Mouse (Mus musculus) kidney, embryonic 15.5 days (tissue): ENCODE measurements around the gene Ank2. TPM values are rescaled to one million over a fixed set of nuclear protein-coding genes. Genes with fewer than 3 reads are reported as not detected.

ENCODE experiments used
- ATAC-seq: fragments of 200-750 bp; cut with Nextera tagmentation; replicated peaks from 2 replicates; pipeline ENCODE4 v1.8.0; 2017; ENCODE audit warnings: moderate TSS enrichment; ENCODE audit not compliant: low FRiP score
- H3K27ac ChIP-seq: fragments of 300-500 bp; sonication (generic); 2 replicates; pipeline ENCODE4 v1.5.1; 2015; ENCODE audit warnings: mild to moderate bottlenecking, inconsistent platforms
- H3K27me3 ChIP-seq: fragments of 300-500 bp; sonication (generic); 2 replicates; pipeline ENCODE4 v1.6.1; 2015; ENCODE audit warnings: inconsistent platforms
- H3K36me3 ChIP-seq: fragments of 300-500 bp; sonication (generic); 2 replicates; pipeline ENCODE4 v1.6.1; 2015; ENCODE audit warnings: inconsistent platforms
- H3K4me1 ChIP-seq: fragments of 300-500 bp; sonication (generic); 2 replicates; pipeline ENCODE4 v1.6.1; 2015; ENCODE audit warnings: inconsistent platforms
- H3K4me2 ChIP-seq: fragments of 300-500 bp; sonication (generic); 2 replicates; pipeline ENCODE4 v1.6.1; 2015; ENCODE audit warnings: moderate library complexity, mild to moderate bottlenecking, inconsistent platforms
- H3K4me3 ChIP-seq: fragments of 300-500 bp; sonication (generic); replicated peaks from 2 replicates; pipeline ENCODE4 v1.5.1; 2015; ENCODE audit warnings: mild to moderate bottlenecking, inconsistent platforms
- H3K9ac ChIP-seq: fragments of 300-500 bp; sonication (generic); 2 replicates; pipeline ENCODE4 v1.6.1; 2015; ENCODE audit warnings: mild to moderate bottlenecking, inconsistent platforms
- H3K9me3 ChIP-seq: fragments of 300-500 bp; sonication (generic); replicated peaks from 2 replicates; pipeline ENCODE4 v1.6.1; 2016; ENCODE audit warnings: inconsistent platforms
- WGBS: fragments of 180-500 bp; shearing (Covaris S2); methylation state at CpG from one replicate; pipeline ENCODE4 v1.1.7; 2015; ENCODE audit warnings: mixed read lengths; 5-methylcytosine and 5-hydroxymethylcytosine counted together
- polyA plus RNA-seq: library from polyadenylated mRNA; unstranded; fragments of >200 nt; fragmentation: Nextera tagmentation; extraction: Ambion mirVana; gene quantifications from 2 replicates; pipeline ENCODE4 v1.2.1, GENCODE M21; 2015

The Ank2 gene
- polyA plus RNA-seq, 1 experiment from 2014 or later: 12.2 TPM

- Histone ChIP-seq H3K4me2 (no peak overlapping the region), H3K36me3 (no peaks in the 10 kb centered on the region), H3K27ac (no peak overlapping the region), H3K4me3 (no peak overlapping the region), H3K9me3 (no peaks in the 10 kb centered on the region), H3K9ac (no peak overlapping the region), H3K4me1 (no peaks in the 10 kb centered on the region), H3K27me3 (no peaks in the 10 kb centered on the region)
- 73% methylated on average over 6 of the region's 6 CpGs for WGBS
- ATAC-seq: no peak
These were observed 203.2 kb downstream of the Ank2 start for GRCm38 (mm10) chr3:127295921-127296320.

- 81% methylated on average over 9 of the region's 9 CpGs for WGBS
- H3K9me3 ChIP-seq: no peaks in the 10 kb centered on the region
- no peaks in the 10 kb centered on the region for H3K27me3 ChIP-seq
- no peak for ATAC-seq
- no peak overlapping the region for H3K4me3 ChIP-seq
- no peak overlapping the region for H3K4me2 ChIP-seq
- H3K36me3 ChIP-seq: no peaks in the 10 kb centered on the region
- H3K9ac ChIP-seq: no peak overlapping the region
- no peaks in the 10 kb centered on the region for H3K4me1 ChIP-seq
- no peak overlapping the region for H3K27ac ChIP-seq
These were observed 204.4 kb downstream of the Ank2 start for GRCm38 (mm10) chr3:127294610-127295349.

- Histone ChIP-seq H3K9ac (no peak overlapping the region), H3K27me3 (no peaks in the 10 kb centered on the region), H3K4me1 (no peaks in the 10 kb centered on the region), H3K9me3 (no peaks in the 10 kb centered on the region), H3K27ac (no peak overlapping the region), H3K36me3 (no peaks in the 10 kb centered on the region), H3K4me3 (no peak overlapping the region), H3K4me2 (no peak overlapping the region)
- no peak for ATAC-seq
- 84% methylated on average over 14 of the region's 14 CpGs for WGBS
These were observed 205.1 kb downstream of the Ank2 start for GRCm38 (mm10) chr3:127294079-127294478.

GRCm38 (mm10) chr3:127293479-127293874 lies 205.7 kb downstream of the Ank2 start:
- Histone ChIP-seq H3K36me3 (no peaks in the 10 kb centered on the region), H3K4me2 (no peak overlapping the region), H3K9me3 (no peaks in the 10 kb centered on the region), H3K4me1 (no peaks in the 10 kb centered on the region), H3K9ac (no peak overlapping the region), H3K27ac (no peak overlapping the region), H3K27me3 (no peaks in the 10 kb centered on the region), H3K4me3 (no peak overlapping the region)
- ATAC-seq: no peak
- WGBS: 86% methylated on average over 9 of the region's 9 CpGs

GRCm38 (mm10) chr3:127292864-127293478 lies 206.2 kb downstream of the Ank2 start:
- H3K27me3 ChIP-seq: no peaks in the 10 kb centered on the region
- no peak overlapping the region for H3K4me3 ChIP-seq
- H3K9me3 ChIP-seq: no peaks in the 10 kb centered on the region
- no peaks in the 10 kb centered on the region for H3K36me3 ChIP-seq
- H3K9ac ChIP-seq: no peak overlapping the region
- H3K4me2 ChIP-seq: no peak overlapping the region
- H3K4me1 ChIP-seq: no peaks in the 10 kb centered on the region
- no peak for ATAC-seq
- 85% methylated on average over 10 of the region's 10 CpGs for WGBS
- H3K27ac ChIP-seq: no peak overlapping the region

GRCm38 (mm10) chr3:127282277-127282676 lies 216.9 kb downstream of the Ank2 start:
- no peaks in the 10 kb centered on the region for H3K27me3 ChIP-seq
- no peak for ATAC-seq
- no peak overlapping the region for H3K9ac ChIP-seq
- 82% methylated on average over 5 of the region's 5 CpGs for WGBS
- H3K36me3 ChIP-seq: no peaks in the 10 kb centered on the region
- no peak overlapping the region for H3K4me3 ChIP-seq
- H3K9me3 ChIP-seq: no peaks in the 10 kb centered on the region
- H3K27ac ChIP-seq: no peak overlapping the region
- H3K4me2 ChIP-seq: no peak overlapping the region
- no peaks in the 10 kb centered on the region for H3K4me1 ChIP-seq

- ATAC-seq: no peak
These were observed 217.8 kb downstream of the Ank2 start for GRCm38 (mm10) chr3:127281390-127281789.

GRCm38 (mm10) chr3:127280376-127280775 lies 218.8 kb downstream of the Ank2 start:
- no peaks in the 10 kb centered on the region for H3K4me1 ChIP-seq
- H3K4me2 ChIP-seq: no peak overlapping the region
- H3K27me3 ChIP-seq: no peaks in the 10 kb centered on the region
- no peak overlapping the region for H3K27ac ChIP-seq
- no peak for ATAC-seq
- H3K36me3 ChIP-seq: no peaks in the 10 kb centered on the region
- H3K9me3 ChIP-seq: no peaks in the 10 kb centered on the region
- no peak overlapping the region for H3K9ac ChIP-seq
- H3K4me3 ChIP-seq: no peak overlapping the region

More at GRCm38 (mm10) chr3:127281390-127281789, 217.8 kb downstream of the Ank2 start:
- no peaks in the 10 kb centered on the region for H3K9me3 ChIP-seq
- H3K4me3 ChIP-seq: no peak overlapping the region
- H3K9ac ChIP-seq: no peak overlapping the region
- no peaks in the 10 kb centered on the region for H3K4me1 ChIP-seq
- 77% methylated on average over 3 of the region's 3 CpGs for WGBS
- H3K36me3 ChIP-seq: no peaks in the 10 kb centered on the region
- no peak overlapping the region for H3K27ac ChIP-seq
- no peaks in the 10 kb centered on the region for H3K27me3 ChIP-seq
- no peak overlapping the region for H3K4me2 ChIP-seq

GRCm38 (mm10) chr3:127275953-127276352 lies 223.2 kb downstream of the Ank2 start:
- Histone ChIP-seq H3K4me1 (no peaks in the 10 kb centered on the region), H3K27me3 (no peaks in the 10 kb centered on the region), H3K4me3 (no peak overlapping the region), H3K9ac (no peak overlapping the region), H3K36me3 (no peaks in the 10 kb centered on the region), H3K9me3 (no peaks in the 10 kb centered on the region), H3K27ac (no peak overlapping the region), H3K4me2 (no peak overlapping the region)
- ATAC-seq: no peak
- 81% methylated on average over 6 of the region's 6 CpGs for WGBS

GRCm38 (mm10) chr3:127272801-127273200 lies 226.3 kb downstream of the Ank2 start:
- no peaks in the 10 kb centered on the region for H3K36me3 ChIP-seq
- 84% methylated on average over 12 of the region's 12 CpGs for whole genome bisulfite sequencing
- ATAC-seq: no peak
- H3K27me3 ChIP-seq: no peaks in the 10 kb centered on the region
- H3K27ac ChIP-seq: no peak overlapping the region
- no peak overlapping the region for H3K4me3 ChIP-seq
- no peaks in the 10 kb centered on the region for H3K4me1 ChIP-seq
- no peak overlapping the region for H3K4me2 ChIP-seq
- no peaks in the 10 kb centered on the region for H3K9me3 ChIP-seq
- H3K9ac ChIP-seq: no peak overlapping the region

GRCm38 (mm10) chr3:127269616-127270015 lies 229.5 kb downstream of the Ank2 start:
- Histone ChIP-seq H3K9ac (no peak overlapping the region), H3K4me3 (no peak overlapping the region), H3K4me1 (no peaks in the 10 kb centered on the region), H3K9me3 (no peaks in the 10 kb centered on the region), H3K4me2 (no peak overlapping the region), H3K27ac (no peak overlapping the region), H3K27me3 (no peaks in the 10 kb centered on the region), H3K36me3 (no peaks in the 10 kb centered on the region)
- WGBS: 87% methylated on average over 14 of the region's 14 CpGs
- no peak for ATAC-seq

GRCm38 (mm10) chr3:127267846-127268245 lies 231.3 kb downstream of the Ank2 start:
- no peak overlapping the region for H3K4me2 ChIP-seq
- no peak overlapping the region for H3K4me3 ChIP-seq
- H3K36me3 ChIP-seq: no peaks in the 10 kb centered on the region
- WGBS: 39% methylated on average over 6 of the region's 6 CpGs
- no peak overlapping the region for H3K9ac ChIP-seq
- H3K4me1 ChIP-seq: no peaks in the 10 kb centered on the region
- no peak for ATAC-seq
- no peaks in the 10 kb centered on the region for H3K27me3 ChIP-seq
- no peaks in the 10 kb centered on the region for H3K9me3 ChIP-seq
- H3K27ac ChIP-seq: no peak overlapping the region
